Mouse (Mus musculus): ENCODE results near the gene Olfr985. TPM values are rescaled to one million over a fixed set of nuclear protein-coding genes. Genes with fewer than 3 reads are reported as not detected.

The Olfr985 gene
- polyA plus RNA-seq, 1 experiment from 2014 or later, result not detected

GRCm38 (mm10) chr9:40136987-40137688 is 7.2 kb upstream of the Olfr985 start:
- no peak for TF ChIP-seq CTCF (IDR thresholded peaks at IDR 0.05; ENCODE audit: low read depth)

GRCm38 (mm10) chr9:40130556-40130955 is 572 bp upstream of the Olfr985 start:
- TF ChIP-seq CTCF (IDR thresholded peaks at IDR 0.05; ENCODE audit: low read depth), result no peak
- WGBS, result 76% methylated on average over 1 of the region's 1 CpGs
- no peak overlapping the region for H3K27ac ChIP-seq (ENCODE audit: low read depth, low read length)
- no peak overlapping the region for H3K4me3 ChIP-seq (ENCODE audit: low read depth, low read length)
- no peak overlapping the region for H3K4me2 ChIP-seq (replicated peaks; ENCODE audit: low read depth)
- no peak overlapping the region for H3K9ac ChIP-seq (ENCODE audit: low read depth, low read length)
- H3K27me3 ChIP-seq (replicated peaks; ENCODE audit: control insufficient read depth, insufficient read depth, low read length), result no peaks in the 10 kb centered on the region
- no peaks in the 10 kb centered on the region for H3K9me3 ChIP-seq (ENCODE audit: control insufficient read depth)
- no peaks in the 10 kb centered on the region for H3K4me1 ChIP-seq (replicated peaks; ENCODE audit: control insufficient read depth, insufficient read depth, low read length)
- no peaks in the 10 kb centered on the region for H3K36me3 ChIP-seq (ENCODE audit: control insufficient read depth, insufficient read depth)
- ATAC-seq, result no peak

More at GRCm38 (mm10) chr9:40136987-40137688, 7.2 kb upstream of the Olfr985 start:
- Histone ChIP-seq H3K36me3 (ENCODE audit: control insufficient read depth, insufficient read depth) (no peaks in the 10 kb centered on the region), H3K4me1 (replicated peaks; ENCODE audit: control insufficient read depth, insufficient read depth, low read length) (no peaks in the 10 kb centered on the region), H3K27me3 (replicated peaks; ENCODE audit: control insufficient read depth, insufficient read depth, low read length) (no peaks in the 10 kb centered on the region), H3K27ac (ENCODE audit: low read depth, low read length) (no peak overlapping the region), H3K4me2 (replicated peaks; ENCODE audit: low read depth) (no peak overlapping the region), H3K9me3 (ENCODE audit: control insufficient read depth) (no peaks in the 10 kb centered on the region), H3K9ac (ENCODE audit: low read depth, low read length) (no peak overlapping the region), H3K4me3 (ENCODE audit: low read depth, low read length) (no peak overlapping the region)
- ATAC-seq, result no peak
- WGBS, result 77% methylated on average over 6 of the region's 6 CpGs

- Histone ChIP-seq H3K27me3 (replicated peaks; ENCODE audit: control insufficient read depth, insufficient read depth, low read length) (no peaks in the 10 kb centered on the region), H3K4me2 (replicated peaks; ENCODE audit: low read depth) (no peak overlapping the region; the same call in 1 of the 2 replicates), H3K4me3 (ENCODE audit: low read depth, low read length) (no peak overlapping the region), H3K9ac (ENCODE audit: low read depth, low read length) (no peak overlapping the region), H3K27ac (ENCODE audit: low read depth, low read length) (no peak overlapping the region), H3K9me3 (ENCODE audit: control insufficient read depth) (no peaks in the 10 kb centered on the region), H3K4me1 (replicated peaks; ENCODE audit: control insufficient read depth, insufficient read depth, low read length) (no peaks in the 10 kb centered on the region), H3K36me3 (ENCODE audit: control insufficient read depth, insufficient read depth) (no peaks in the 10 kb centered on the region)
- ATAC-seq, result no peak
- no peak for TF ChIP-seq CTCF (IDR thresholded peaks at IDR 0.05; ENCODE audit: low read depth)
- 66% methylated on average over 5 of the region's 5 CpGs for WGBS
These were observed 12.7 kb downstream of the Olfr985 start for GRCm38 (mm10) chr9:40117287-40117659.

GRCm38 (mm10) chr9:40116645-40117286 is 13.2 kb downstream of the Olfr985 start:
- no peaks in the 10 kb centered on the region for H3K9me3 ChIP-seq (ENCODE audit: control insufficient read depth)
- H3K9ac ChIP-seq (ENCODE audit: low read depth, low read length), result no peak overlapping the region
- WGBS, result 12% methylated on average over 10 of the region's 10 CpGs
- H3K4me1 ChIP-seq (replicated peaks; ENCODE audit: control insufficient read depth, insufficient read depth, low read length), result no peaks in the 10 kb centered on the region
- H3K4me3 ChIP-seq (ENCODE audit: low read depth, low read length), result no peak overlapping the region
- no peak for TF ChIP-seq CTCF (IDR thresholded peaks at IDR 0.05; ENCODE audit: low read depth)
- H3K27ac ChIP-seq (ENCODE audit: low read depth, low read length), result no peak overlapping the region
- no peak overlapping the region; the same call in 1 of the 2 replicates for H3K4me2 ChIP-seq (replicated peaks; ENCODE audit: low read depth)
- ATAC-seq, result no peak
- H3K36me3 ChIP-seq (ENCODE audit: control insufficient read depth, insufficient read depth), result no peaks in the 10 kb centered on the region
- H3K27me3 ChIP-seq (replicated peaks; ENCODE audit: control insufficient read depth, insufficient read depth, low read length), result no peaks in the 10 kb centered on the region

GRCm38 (mm10) chr9:40114106-40114505 is 15.9 kb downstream of the Olfr985 start, which contains the start of gene Olfr984:
Gene Olfr984, minus strand, starts transcription at chr9:40114206.
- Histone ChIP-seq H3K27ac (ENCODE audit: low read depth, low read length) (no peak within 1 kb of the TSS), H3K4me2 (replicated peaks; ENCODE audit: low read depth) (no peak within 1 kb of the TSS), H3K4me3 (ENCODE audit: low read depth, low read length) (no peak within 1 kb of the TSS), H3K9me3 (ENCODE audit: control insufficient read depth) (no peaks in the 10 kb centered on the region), H3K4me1 (replicated peaks; ENCODE audit: control insufficient read depth, insufficient read depth, low read length) (no peaks in the 10 kb centered on the region), H3K36me3 (ENCODE audit: control insufficient read depth, insufficient read depth) (no peaks in the 10 kb centered on the region), H3K27me3 (replicated peaks; ENCODE audit: control insufficient read depth, insufficient read depth, low read length) (no peaks in the 10 kb centered on the region), H3K9ac (ENCODE audit: low read depth, low read length) (no peak within 1 kb of the TSS)
- 90% methylated on average over 2 of the region's 2 CpGs for WGBS
- ATAC-seq, result no peak
- no peak for TF ChIP-seq CTCF (IDR thresholded peaks at IDR 0.05; ENCODE audit: low read depth)

- WGBS, result 64% methylated on average over 3 of the region's 3 CpGs
- no peak overlapping the region for H3K27ac ChIP-seq (ENCODE audit: low read depth, low read length)
- no peak for TF ChIP-seq CTCF (IDR thresholded peaks at IDR 0.05; ENCODE audit: low read depth)
These were observed 35.2 kb downstream of the Olfr985 start for GRCm38 (mm10) chr9:40094769-40095168.

More at GRCm38 (mm10) chr9:40094769-40095168, 35.2 kb downstream of the Olfr985 start:
- Histone ChIP-seq H3K9me3 (ENCODE audit: control insufficient read depth) (no peaks in the 10 kb centered on the region), H3K36me3 (ENCODE audit: control insufficient read depth, insufficient read depth) (no peaks in the 10 kb centered on the region), H3K9ac (ENCODE audit: low read depth, low read length) (no peak overlapping the region), H3K4me1 (replicated peaks; ENCODE audit: control insufficient read depth, insufficient read depth, low read length) (no peaks in the 10 kb centered on the region), H3K4me2 (replicated peaks; ENCODE audit: low read depth) (no peak overlapping the region), H3K4me3 (ENCODE audit: low read depth, low read length) (no peak overlapping the region), H3K27me3 (replicated peaks; ENCODE audit: control insufficient read depth, insufficient read depth, low read length) (no peaks in the 10 kb centered on the region)
- ATAC-seq, result no peak

All from intestine, postnatal 0 days (tissue).